ENCODE assay signal across 14 mouse cellular contexts in genomic region chr2:162436646-162437045, GRCm38 (mm10).
A peak's percentile ranks its signal among the peaks of the same experiment; 100 is the strongest.
DNase-seq lines count a peak whose midpoint lies in the region; ATAC-seq and TF ChIP-seq lines count a peak whose summit lies in the region.
"Had no signal": no experiment of that assay in that cellular context is flagged by ENCODE, and none has a peak within 500 bp of the region (broad histone marks: within the 10 kb centered on the region; RNA-seq: fewer than 3 reads in every experiment).

No protein-coding gene starts in this region.

- no peak overlapping the region for H3K4me3 ChIP-seq in intestine, postnatal 0 days (ENCODE audit: low read depth, low read length)
- no peak overlapping the region for H3K4me3 ChIP-seq in intestine, embryonic 15.5 days (replicated peaks)
- H3K4me3 ChIP-seq in lung, postnatal 0 days (ENCODE audit: low read depth, low read length), result no peak overlapping the region
- H3K4me3 ChIP-seq in limb, embryonic 10.5 days, result no peak overlapping the region
- H3K4me3 ChIP-seq: heart, embryonic 12.5 days; neural tube, embryonic 13.5 days had no signal

- WGBS in intestine, postnatal 0 days, result 93% methylated on average over 3 of the region's 3 CpGs
- 89% methylated on average over 3 of the region's 3 CpGs for WGBS in intestine, embryonic 15.5 days
- 90% methylated on average over 3 of the region's 3 CpGs for WGBS in lung, postnatal 0 days
- 95% methylated on average over 3 of the region's 3 CpGs for WGBS in limb, embryonic 10.5 days

- TF ChIP-seq CTCF in intestine, postnatal 0 days (IDR thresholded peaks at IDR 0.05; ENCODE audit: low read depth), result peak; percentile 54
- TF ChIP-seq CTCF in lung, postnatal 0 days (IDR thresholded peaks at IDR 0.05), result peak; percentile 35

- H3K27ac ChIP-seq in intestine, postnatal 0 days (ENCODE audit: low read depth, low read length), result no peak overlapping the region
- no peak overlapping the region for H3K27ac ChIP-seq in intestine, embryonic 15.5 days
- H3K27ac ChIP-seq in lung, postnatal 0 days (ENCODE audit: low read length), result no peak overlapping the region
- H3K27ac ChIP-seq in limb, embryonic 10.5 days, result no peak overlapping the region
- H3K27ac ChIP-seq: neural tube, embryonic 13.5 days had no signal

- no peaks in the 10 kb centered on the region for H3K4me1 ChIP-seq in intestine, postnatal 0 days (replicated peaks; ENCODE audit: control insufficient read depth, insufficient read depth, low read length)
- no peaks in the 10 kb centered on the region for H3K4me1 ChIP-seq in intestine, embryonic 15.5 days (replicated peaks)
- H3K4me1 ChIP-seq in lung, postnatal 0 days (ENCODE audit: insufficient read depth, low read depth, low read length), result no peaks in the 10 kb centered on the region
- H3K4me1 ChIP-seq in limb, embryonic 10.5 days, result no peaks in the 10 kb centered on the region
- H3K4me1 ChIP-seq: heart, embryonic 12.5 days; neural tube, embryonic 13.5 days had no signal

- ATAC-seq in intestine, postnatal 0 days, result no peak
- no peak for ATAC-seq in intestine, embryonic 15.5 days
- no peak for ATAC-seq in lung, postnatal 0 days
- ATAC-seq: forebrain, postnatal 0 days; inflammation-experienced regulatory T-cells, adult 6 months had no signal

- H3K9ac ChIP-seq in intestine, postnatal 0 days (ENCODE audit: low read depth, low read length), result no peak overlapping the region
- H3K9ac ChIP-seq in intestine, embryonic 15.5 days, result no peak overlapping the region
- no peak overlapping the region for H3K9ac ChIP-seq in lung, postnatal 0 days (replicated peaks; ENCODE audit: low read depth)
- H3K9ac ChIP-seq: forebrain, postnatal 0 days; heart, embryonic 12.5 days; neural tube, embryonic 13.5 days had no signal

- H3K27me3 ChIP-seq in intestine, postnatal 0 days (replicated peaks; ENCODE audit: control insufficient read depth, insufficient read depth, low read length), result no peaks in the 10 kb centered on the region
- H3K27me3 ChIP-seq in intestine, embryonic 15.5 days (replicated peaks), result no peaks in the 10 kb centered on the region
- no peaks in the 10 kb centered on the region for H3K27me3 ChIP-seq in lung, postnatal 0 days (replicated peaks; ENCODE audit: insufficient read depth, low read length)
- no peaks in the 10 kb centered on the region for H3K27me3 ChIP-seq in limb, embryonic 10.5 days (ENCODE audit: low read depth, poor library complexity, severe bottlenecking)
- H3K27me3 ChIP-seq: CH12.LX; heart, embryonic 12.5 days; neural tube, embryonic 13.5 days had no signal

- no peaks in the 10 kb centered on the region for H3K36me3 ChIP-seq in intestine, postnatal 0 days (ENCODE audit: control insufficient read depth, insufficient read depth)
- no peaks in the 10 kb centered on the region for H3K36me3 ChIP-seq in intestine, embryonic 15.5 days
- no peaks in the 10 kb centered on the region for H3K36me3 ChIP-seq in lung, postnatal 0 days (ENCODE audit: insufficient read depth, low read length)
- no peaks in the 10 kb centered on the region for H3K36me3 ChIP-seq in limb, embryonic 10.5 days
- H3K36me3 ChIP-seq: heart, embryonic 12.5 days; neural tube, embryonic 13.5 days had no signal

- H3K9me3 ChIP-seq in intestine, postnatal 0 days (ENCODE audit: control insufficient read depth), result no peaks in the 10 kb centered on the region
- H3K9me3 ChIP-seq in intestine, embryonic 15.5 days, result no peaks in the 10 kb centered on the region
- H3K9me3 ChIP-seq in lung, postnatal 0 days (ENCODE audit: low read length), result no peaks in the 10 kb centered on the region
- no peaks in the 10 kb centered on the region for H3K9me3 ChIP-seq in limb, embryonic 10.5 days (replicated peaks)
- H3K9me3 ChIP-seq: heart, embryonic 12.5 days; neural tube, embryonic 13.5 days had no signal

- no peak for DNase-seq in lung, postnatal 0 days (ENCODE audit: low spot score)
- DNase-seq in lung, postnatal 25 days (ENCODE audit: low spot score), result no peak
- DNase-seq in NIH3T3 (ENCODE audit: low read depth), result peak; percentile 11
- peak; percentile 14 for DNase-seq in retina, postnatal 1 day
- DNase-seq in limb, embryonic 10.5 days (ENCODE audit: low spot score), result no peak
- DNase-seq: adrenal gland, postnatal 14 days; forebrain, postnatal 0 days; gastrocnemius, postnatal 10 days had no signal

- no peak for TF ChIP-seq EP300 in lung, postnatal 0 days (IDR thresholded peaks at IDR 0.05)

- no peak overlapping the region for H3K4me2 ChIP-seq in intestine, postnatal 0 days (replicated peaks; ENCODE audit: low read depth)
- H3K4me2 ChIP-seq in intestine, embryonic 15.5 days (replicated peaks), result no peak overlapping the region
- no peak overlapping the region for H3K4me2 ChIP-seq in lung, postnatal 0 days (replicated peaks; ENCODE audit: low read depth, low read length)
- H3K4me2 ChIP-seq: heart, embryonic 12.5 days; neural tube, embryonic 13.5 days had no signal

Comparison
In these comparisons a context has a peak if more than half of its experiments do, and no peak if none do; other contexts are left out.
1. DNase-seq: peak in NIH3T3 (single experiment) and retina, postnatal 1 day (single experiment); none in lung, postnatal 0 days (single experiment), lung, postnatal 25 days (single experiment) and limb, embryonic 10.5 days (single experiment).